Mouse (Mus musculus): Measurements from ENCODE around the gene Sft2d2.

Sft2d2 gene

GRCm38 (mm10) chr1:165190571-165191273 lies 3.5 kb downstream of the Sft2d2 start:
- no peak for DNase-seq (ENCODE audit: extremely low spot score)

GRCm38 (mm10) chr1:165190068-165190467 lies 4.2 kb downstream of the Sft2d2 start:
- DNase-seq (ENCODE audit: extremely low spot score), result no peak

- DNase-seq (ENCODE audit: extremely low spot score), result no peak
Measured at GRCm38 (mm10) chr1:165188806-165189580, 5.2 kb downstream of the Sft2d2 start.

GRCm38 (mm10) chr1:165187357-165187756 lies 6.9 kb downstream of the Sft2d2 start:
- DNase-seq (ENCODE audit: extremely low spot score), result no peak

- no peak for DNase-seq (ENCODE audit: extremely low spot score)
Measured at GRCm38 (mm10) chr1:165186491-165186890, 7.7 kb downstream of the Sft2d2 start.

GRCm38 (mm10) chr1:165185116-165185515 lies 9.1 kb downstream of the Sft2d2 start:
- no peak for DNase-seq (ENCODE audit: extremely low spot score)

GRCm38 (mm10) chr1:165184178-165184577 lies 10.1 kb downstream of the Sft2d2 start:
- no peak for DNase-seq (ENCODE audit: extremely low spot score)

GRCm38 (mm10) chr1:165183400-165183799 lies 10.8 kb downstream of the Sft2d2 start:
- DNase-seq (ENCODE audit: extremely low spot score), result no peak

- DNase-seq (ENCODE audit: extremely low spot score), result no peak
Measured at GRCm38 (mm10) chr1:165179321-165179720, 14.9 kb downstream of the Sft2d2 start.

GRCm38 (mm10) chr1:165178075-165178474 lies 16.2 kb downstream of the Sft2d2 start:
- DNase-seq (ENCODE audit: extremely low spot score), result no peak

GRCm38 (mm10) chr1:165174059-165174616 lies 20.1 kb downstream of the Sft2d2 start:
- no peak for DNase-seq (ENCODE audit: extremely low spot score)

- DNase-seq (ENCODE audit: extremely low spot score), result no peak
Measured at GRCm38 (mm10) chr1:165171277-165171676, 23.0 kb downstream of the Sft2d2 start.

GRCm38 (mm10) chr1:165170157-165170556 lies 24.1 kb downstream of the Sft2d2 start:
- DNase-seq (ENCODE audit: extremely low spot score), result no peak

- DNase-seq (ENCODE audit: extremely low spot score), result no peak
Measured at GRCm38 (mm10) chr1:165169462-165169861, 24.8 kb downstream of the Sft2d2 start.

- DNase-seq (ENCODE audit: extremely low spot score), result no peak
Measured at GRCm38 (mm10) chr1:165164920-165165319, 29.3 kb downstream of the Sft2d2 start.

- no peak for DNase-seq (ENCODE audit: extremely low spot score)
Measured at GRCm38 (mm10) chr1:165160723-165161405, 33.4 kb downstream of the Sft2d2 start, which contains the start of gene Tbx19. TSS of gene Tbx19 (minus strand) at chr1:165160773.

GRCm38 (mm10) chr1:165158841-165159240 lies 35.4 kb downstream of the Sft2d2 start:
- DNase-seq (ENCODE audit: extremely low spot score), result no peak

GRCm38 (mm10) chr1:165154162-165154561 lies 40.1 kb downstream of the Sft2d2 start:
- DNase-seq (ENCODE audit: extremely low spot score), result no peak

- DNase-seq (ENCODE audit: extremely low spot score), result no peak
Measured at GRCm38 (mm10) chr1:165151216-165151615, 43.0 kb downstream of the Sft2d2 start.

GRCm38 (mm10) chr1:165142343-165142916 lies 51.8 kb downstream of the Sft2d2 start:
- no peak for DNase-seq (ENCODE audit: extremely low spot score)

- DNase-seq (ENCODE audit: extremely low spot score), result no peak
Measured at GRCm38 (mm10) chr1:165140227-165140626, 54.0 kb downstream of the Sft2d2 start.

GRCm38 (mm10) chr1:165133858-165134257 lies 60.4 kb downstream of the Sft2d2 start:
- no peak for DNase-seq (ENCODE audit: extremely low spot score)

Data from embryo, embryonic 9.5 days (tissue).